Comparison of ENCODE assay signal across 25 mouse cellular contexts in the genomic region with DNA sequence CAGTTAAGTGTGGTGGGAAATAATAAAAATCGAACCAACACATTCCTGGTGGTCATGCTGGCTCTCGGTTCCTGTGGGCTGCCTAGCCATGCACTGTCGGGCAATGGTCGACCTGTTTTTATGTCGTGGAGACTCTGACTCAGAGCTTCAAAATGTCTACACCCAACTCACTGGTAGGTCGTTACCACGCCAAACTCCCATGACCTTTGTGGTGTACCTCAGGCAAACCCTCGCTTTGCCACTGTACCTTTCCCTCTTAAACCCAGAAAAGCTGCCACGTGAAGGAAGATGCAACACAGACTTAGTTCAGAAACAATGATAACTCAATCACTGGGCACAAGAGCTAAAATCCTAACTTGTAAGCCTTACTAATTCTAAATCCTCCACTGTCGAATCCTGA.
DNase-seq lines count a peak whose midpoint lies in the region; TF ChIP-seq lines count a peak whose summit lies in the region.
"Had no signal": no experiment of that assay in that cellular context is flagged by ENCODE, and none has a peak within 500 bp of the region (broad histone marks: within the 10 kb centered on the region; RNA-seq: fewer than 3 reads in every experiment).

No protein-coding gene starts in this region.

- no peaks in the 10 kb centered on the region for H3K36me3 ChIP-seq in C2C12 (ENCODE audit: control insufficient read depth, insufficient read depth)
- H3K36me3 ChIP-seq: heart, embryonic 10.5 days; heart, embryonic 13.5 days had no signal

- H3K4me1 ChIP-seq in embryonic fibroblast, embryonic 13.5 days (ENCODE audit: control insufficient read depth, insufficient read depth, low read length) = peaks cover 3% of the 10 kb centered on the region; the same call in 1 of the 2 replicates
- H3K4me1 ChIP-seq: embryonic facial prominence, embryonic 13.5 days; forebrain, embryonic 13.5 days; heart, embryonic 10.5 days; heart, embryonic 13.5 days had no signal

- DNase-seq in Muller cell, postnatal 12 days (ENCODE audit: inconsistent ontology term) = peak; percentile 74
- DNase-seq in adrenal gland, adult 8-10 months = no peak
- no peak for DNase-seq in cerebellum, adult 18-20 months
- DNase-seq in kidney, adult 9 months = no peak
- DNase-seq: adrenal gland, postnatal 10 days; adrenal gland, postnatal 36 days; B cell, adult 2 months; cerebellum, adult 2 months; cerebellum, adult 9-11 months; cerebellum, postnatal 25 days; gastrocnemius, postnatal 10 days; gastrocnemius, postnatal 36 days; heart, adult 2 months; heart, postnatal 14 days; heart, postnatal 4 days; kidney, adult 18-20 months had no signal

- H3K79me3 ChIP-seq in C2C12 (ENCODE audit: low read depth) = no peaks in the 10 kb centered on the region

- no peaks in the 10 kb centered on the region for H3K79me2 ChIP-seq in C2C12 (ENCODE audit: control insufficient read depth, insufficient read depth)

- TF ChIP-seq POLR2A in embryonic fibroblast, embryonic 13.5 days (IDR thresholded peaks at IDR 0.05; ENCODE audit: low read depth, low read length) = no peak

- peak overlapping the region; percentile 78 for H3K27ac ChIP-seq in embryonic fibroblast, embryonic 13.5 days (ENCODE audit: insufficient read depth, low read length)
- H3K27ac ChIP-seq: embryonic facial prominence, embryonic 13.5 days; forebrain, embryonic 10.5 days; forebrain, embryonic 13.5 days; heart, adult 2 months; heart, embryonic 10.5 days; heart, embryonic 13.5 days; hindbrain, embryonic 14.5 days; hindbrain, postnatal 0 days had no signal

- H3ac ChIP-seq in C2C12 (ENCODE audit: control insufficient read depth, insufficient read length, low read depth) = no peak overlapping the region

- no peak overlapping the region for H3K4me3 ChIP-seq in C2C12 (ENCODE audit: insufficient read depth, poor library complexity, severe bottlenecking)
- no peak overlapping the region for H3K4me3 ChIP-seq in embryonic fibroblast, embryonic 13.5 days (ENCODE audit: insufficient read depth, low read length)
- H3K4me3 ChIP-seq: embryonic facial prominence, embryonic 13.5 days; forebrain, embryonic 10.5 days; forebrain, embryonic 13.5 days; heart, adult 2 months; heart, embryonic 10.5 days; heart, embryonic 13.5 days had no signal

- H3K27me3 ChIP-seq in C2C12 (ENCODE audit: control insufficient read depth, insufficient read depth, insufficient read length) = no peaks in the 10 kb centered on the region
- H3K27me3 ChIP-seq: embryonic facial prominence, embryonic 13.5 days; forebrain, embryonic 13.5 days; heart, embryonic 13.5 days had no signal

- no peak for TF ChIP-seq CTCF in C2C12 (IDR thresholded peaks at IDR 0.05; ENCODE audit: control insufficient read depth, insufficient read depth, insufficient read length)
- no peak for TF ChIP-seq CTCF in embryonic fibroblast, embryonic 13.5 days (IDR thresholded peaks at IDR 0.05; ENCODE audit: borderline replicate concordance, insufficient read depth, low read length)

TF ChIP-seq in C2C12, 6 proteins besides CTCF, POLR2A, EP300 and RAD21:
- TF ChIP-seq USF1 (IDR thresholded peaks at IDR 0.05; ENCODE audit: low read depth) (peak; percentile 15), MYOD1 (IDR thresholded peaks at IDR 0.05; ENCODE audit: control insufficient read depth, insufficient read length, low read depth) (peak; percentile 8), CEBPB (IDR thresholded peaks at IDR 0.05; ENCODE audit: low read depth) (no peak)
